ENCODE assay signal across 8 mouse cellular contexts in the genomic region with DNA sequence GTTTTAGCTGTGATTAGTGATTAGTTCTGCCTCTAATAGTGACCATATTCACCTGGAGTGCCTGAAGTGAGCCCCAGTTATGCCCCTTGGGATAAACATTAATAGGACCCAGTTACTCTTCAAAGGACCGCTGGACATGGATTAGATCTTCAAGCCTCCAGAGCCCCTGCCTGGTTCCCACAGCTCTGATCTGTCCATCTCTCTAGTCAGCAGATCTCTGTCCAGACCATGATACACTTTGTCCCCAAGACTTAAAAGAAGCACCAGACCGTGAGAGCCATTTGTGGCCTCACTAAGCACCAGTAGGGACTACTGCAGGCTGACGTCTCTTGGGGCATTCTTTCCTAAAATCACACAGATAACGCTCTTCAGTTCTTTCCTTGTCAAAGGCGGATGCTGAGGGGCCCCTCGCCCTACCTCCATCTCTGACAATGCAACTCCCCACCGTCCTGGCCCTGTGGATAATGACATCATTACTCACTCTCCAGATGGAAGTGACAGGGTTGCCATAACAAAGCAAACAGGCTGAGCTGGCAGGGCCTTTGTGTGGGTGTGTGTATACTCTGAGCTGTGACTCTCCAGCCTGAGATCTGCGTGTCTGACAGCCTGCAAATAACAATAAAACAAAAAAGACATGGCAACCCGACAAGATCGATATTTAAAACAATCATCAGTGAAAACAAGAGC. TPM values are rescaled to one million over a fixed set of nuclear protein-coding genes. Genes with fewer than 3 reads are reported as not detected.
DNase-seq lines count a peak whose midpoint lies in the region; ATAC-seq and TF ChIP-seq lines count a peak whose summit lies in the region.

No protein-coding gene starts in this region.

- TF ChIP-seq CTCF in gastrocnemius, adult 2 months (IDR thresholded peaks at IDR 0.05): no peak

- peak overlapping the region; percentile 15 for H3K4me2 ChIP-seq in forebrain, embryonic 16.5 days (ENCODE audit: low read length)
- peak overlapping the region; percentile 35 for H3K4me2 ChIP-seq in hindbrain, embryonic 14.5 days (replicated peaks)
- peak overlapping the region; percentile 30 for H3K4me2 ChIP-seq in midbrain, embryonic 11.5 days

- peak; percentile 31 for DNase-seq in gastrocnemius, adult 2 months
- no peak for DNase-seq in gastrocnemius, postnatal 25 days
- peak; percentile 66 for DNase-seq in hindbrain, embryonic 14.5 days (ENCODE audit: low spot score)
- DNase-seq in layer of hippocampus, postnatal 36 days: peak; percentile 69 to 74
- peak; percentile 95 for DNase-seq in midbrain, embryonic 11.5 days (ENCODE audit: low spot score, missing footprints)
- no peak for DNase-seq in spleen, postnatal 4 days (ENCODE audit: low spot score in 2 of 2)
- no peak for DNase-seq in B cell, adult 2 months

- 2% methylated on average over 10 of the region's 10 CpGs for WGBS in forebrain, embryonic 16.5 days
- 5% methylated on average over 10 of the region's 10 CpGs for WGBS in hindbrain, embryonic 14.5 days
- WGBS in midbrain, embryonic 11.5 days: 8% methylated on average over 10 of the region's 10 CpGs

- peak overlapping the region; percentile 68 for H3K27ac ChIP-seq in gastrocnemius, adult 2 months
- peak overlapping the region; percentile 65; the same call in 1 of the 2 replicates for H3K27ac ChIP-seq in forebrain, embryonic 16.5 days (ENCODE audit: low read length)
- H3K27ac ChIP-seq in hindbrain, embryonic 14.5 days: peak overlapping the region; percentile 84
- H3K27ac ChIP-seq in midbrain, embryonic 11.5 days (ENCODE audit: low read depth, low read length): peak overlapping the region; percentile 59

- intact Hi-C loops in gastrocnemius, adult 2 months (cut with DNase I): no loop called here

- H3K36me3 ChIP-seq in forebrain, embryonic 16.5 days (ENCODE audit: control insufficient read depth, insufficient read depth): no peaks in the 10 kb centered on the region
- no peaks in the 10 kb centered on the region for H3K36me3 ChIP-seq in hindbrain, embryonic 14.5 days (replicated peaks; ENCODE audit: control insufficient read depth, insufficient read depth)
- no peaks in the 10 kb centered on the region for H3K36me3 ChIP-seq in midbrain, embryonic 11.5 days (ENCODE audit: control insufficient read depth, insufficient read depth, low read length)

- H3K9ac ChIP-seq in forebrain, embryonic 16.5 days (replicated peaks; ENCODE audit: low read depth, low read length): peak overlapping the region; percentile 36
- H3K9ac ChIP-seq in hindbrain, embryonic 14.5 days: peak overlapping the region; percentile 47; the same call in 1 of the 2 replicates
- H3K9ac ChIP-seq in midbrain, embryonic 11.5 days (ENCODE audit: low read length): peak overlapping the region; percentile 53

- H3K4me1 ChIP-seq in forebrain, embryonic 16.5 days (replicated peaks; ENCODE audit: control insufficient read depth, insufficient read depth, low read length): peaks cover 19% of the 10 kb centered on the region
- H3K4me1 ChIP-seq in hindbrain, embryonic 14.5 days (replicated peaks; ENCODE audit: control insufficient read depth, insufficient read depth, low read length): peaks cover 24% of the 10 kb centered on the region
- H3K4me1 ChIP-seq in midbrain, embryonic 11.5 days (ENCODE audit: control insufficient read depth, insufficient read depth, low read length): peaks cover 23% of the 10 kb centered on the region

- no peaks in the 10 kb centered on the region for H3K27me3 ChIP-seq in forebrain, embryonic 16.5 days (replicated peaks; ENCODE audit: control insufficient read depth, insufficient read depth, low read length)
- no peaks in the 10 kb centered on the region for H3K27me3 ChIP-seq in hindbrain, embryonic 14.5 days (ENCODE audit: control insufficient read depth, insufficient read depth, low read length)
- peaks cover 6% of the 10 kb centered on the region; the same call in 1 of the 2 replicates for H3K27me3 ChIP-seq in midbrain, embryonic 11.5 days (ENCODE audit: control insufficient read depth, insufficient read depth, low read length)

- peak; percentile 88 for ATAC-seq in forebrain, embryonic 16.5 days
- peak; percentile 88 for ATAC-seq in hindbrain, embryonic 14.5 days (ENCODE audit: low FRiP score)
- ATAC-seq in midbrain, embryonic 11.5 days (ENCODE audit: low FRiP score): peak; percentile 93

- H3K4me3 ChIP-seq in gastrocnemius, adult 2 months: peak overlapping the region; percentile 56
- H3K4me3 ChIP-seq in forebrain, embryonic 16.5 days (replicated peaks; ENCODE audit: low read length): no peak overlapping the region
- H3K4me3 ChIP-seq in hindbrain, embryonic 14.5 days (replicated peaks; ENCODE audit: low read length): no peak overlapping the region
- no peak overlapping the region for H3K4me3 ChIP-seq in midbrain, embryonic 11.5 days (ENCODE audit: low read depth, low read length)

- H3K9me3 ChIP-seq in forebrain, embryonic 16.5 days (ENCODE audit: control insufficient read depth, low read length): no peaks in the 10 kb centered on the region
- no peaks in the 10 kb centered on the region for H3K9me3 ChIP-seq in hindbrain, embryonic 14.5 days (ENCODE audit: control insufficient read depth, low read length)
- H3K9me3 ChIP-seq in midbrain, embryonic 11.5 days (ENCODE audit: control insufficient read depth, low read length): no peaks in the 10 kb centered on the region

RNA-seq across cellular contexts. Expression of gene Bclaf1, which starts 26.8 kb away (rescaled TPM):
- total RNA-seq in gastrocnemius, adult 2 months (2021): 10 to 100 TPM; 49.1 to 58.7 TPM
- total RNA-seq in gastrocnemius, postnatal 25 days (2021): 10 to 100 TPM; 38.3 to 39.3 TPM
- polyA plus RNA-seq in forebrain, embryonic 16.5 days (2015; fragmentation: Nextera tagmentation; extraction: Ambion mirVana): 139 and 147 TPM in 2 replicates
- polyA plus RNA-seq in hindbrain, embryonic 14.5 days (2014; fragmentation: Nextera tagmentation; extraction: Ambion mirVana): 115 and 118 TPM in 2 replicates
- total RNA-seq in layer of hippocampus, postnatal 36 days (2021): 100 to 1,000 TPM; 118 to 136 TPM
- polyA plus RNA-seq in midbrain, embryonic 11.5 days (2014; fragmentation: Nextera tagmentation; extraction: Ambion mirVana): 176 and 188 TPM in 2 replicates

Comparison
In these comparisons a context has a peak if more than half of its experiments do, and no peak if none do; other contexts are left out.
1. DNase-seq: peak in gastrocnemius, adult 2 months (single experiment), hindbrain, embryonic 14.5 days (single experiment), layer of hippocampus, postnatal 36 days (2 of 2) and midbrain, embryonic 11.5 days (single experiment); none in gastrocnemius, postnatal 25 days (single experiment), spleen, postnatal 4 days (0 of 2) and B cell, adult 2 months (0 of 2).
2. Peak in every context shown above with its lines, with median percentiles within 50 percentile points of each other: H3K27ac ChIP-seq, ATAC-seq, H3K4me2 ChIP-seq and H3K9ac ChIP-seq.